Mouse (Mus musculus): Measurements from ENCODE around the gene Psrc1. TPM values are rescaled to one million over a fixed set of nuclear protein-coding genes. Genes with fewer than 3 reads are reported as not detected.

The Psrc1 gene
- polyA plus RNA-seq, 1 experiment from 2014 or later, result 48.9 TPM

DNA sequence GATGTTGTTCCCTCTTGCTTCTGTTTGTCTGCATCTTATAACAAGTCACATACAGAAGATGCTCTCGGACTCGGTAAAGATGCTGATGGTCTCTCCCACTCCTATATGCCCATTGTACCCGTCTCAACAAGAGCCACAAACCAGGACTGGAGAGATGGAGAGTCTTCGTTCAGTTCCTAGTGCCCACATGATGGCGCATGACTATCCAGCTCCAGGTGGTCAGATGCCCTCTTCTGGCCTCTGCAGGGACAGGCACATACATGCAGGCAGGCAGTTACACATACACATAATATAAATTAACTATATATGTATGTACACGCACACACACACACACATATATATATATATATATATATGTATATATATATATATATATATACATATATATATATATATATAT is 2.9 kb upstream of the Psrc1 start:
- H3K36me3 ChIP-seq (ENCODE audit: control insufficient read depth, insufficient read depth, low read length), result no peaks in the 10 kb centered on the region
- 86% methylated on average over 6 of the region's 6 CpGs for WGBS
- peaks cover 6% of the 10 kb centered on the region; the same call in 1 of the 2 replicates for H3K4me1 ChIP-seq (ENCODE audit: control insufficient read depth, insufficient read depth, low read length)
- no peak overlapping the region for H3K4me2 ChIP-seq (replicated peaks; ENCODE audit: low read depth, low read length)
- no peaks in the 10 kb centered on the region for H3K9me3 ChIP-seq (ENCODE audit: control insufficient read depth, low read length)
- ATAC-seq (ENCODE audit: low FRiP score, low TSS enrichment), result no peak
- no peak overlapping the region for H3K27ac ChIP-seq (ENCODE audit: low read depth, low read length)
- H3K9ac ChIP-seq (ENCODE audit: low read depth, low read length), result no peak overlapping the region
- H3K4me3 ChIP-seq (ENCODE audit: low read length), result no peak overlapping the region
- H3K27me3 ChIP-seq (ENCODE audit: control insufficient read depth, insufficient read depth, low read length), result no peaks in the 10 kb centered on the region

DNA sequence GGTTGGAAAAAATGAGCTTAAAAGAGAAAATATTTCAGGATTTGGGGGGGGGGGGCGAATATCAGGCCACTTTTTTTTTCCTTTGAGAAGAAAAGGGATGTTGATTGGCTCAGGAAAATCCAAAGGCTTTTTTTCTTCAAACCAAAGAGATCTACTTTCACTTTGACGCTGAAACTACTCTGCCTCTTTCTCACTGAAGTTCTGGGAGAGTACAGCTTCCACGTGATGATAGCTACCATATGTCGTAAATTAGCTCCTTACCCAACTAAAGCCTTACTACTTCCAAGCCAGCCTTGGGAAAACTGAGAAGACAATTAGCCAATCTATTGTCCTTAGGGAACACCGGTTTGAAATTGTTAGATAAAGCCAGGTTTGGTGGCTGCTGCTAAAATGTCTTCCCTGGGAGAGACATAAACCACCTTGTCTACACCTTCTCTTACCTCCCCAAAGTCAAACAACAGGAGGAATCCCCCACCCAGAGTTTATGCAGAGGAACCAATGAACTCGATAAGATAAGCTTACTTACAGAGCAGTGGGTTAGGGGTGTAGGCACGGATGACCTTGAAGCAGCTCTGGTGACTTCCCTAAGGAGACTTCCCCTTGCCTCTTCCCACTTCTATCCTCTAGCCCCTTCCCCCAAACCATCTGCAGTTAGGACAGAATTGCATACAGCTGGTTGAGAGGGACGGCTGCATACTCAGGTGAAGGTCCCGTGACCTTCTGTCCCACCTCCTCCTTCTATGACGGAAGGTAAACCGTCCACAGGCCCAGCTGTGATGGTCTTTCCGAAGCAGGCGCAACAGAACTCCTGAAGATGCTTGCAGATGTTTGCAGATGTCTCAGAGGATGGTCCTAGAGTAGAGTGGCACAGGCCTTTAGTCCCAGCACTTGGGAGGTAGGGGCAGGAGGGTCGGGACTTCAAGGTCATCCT is 1.4 kb upstream of the Psrc1 start:
- ATAC-seq (ENCODE audit: low FRiP score, low TSS enrichment), result no peak
- no peaks in the 10 kb centered on the region for H3K27me3 ChIP-seq (ENCODE audit: control insufficient read depth, insufficient read depth, low read length)
- no peak overlapping the region; the same call in 1 of the 2 replicates for H3K4me2 ChIP-seq (replicated peaks; ENCODE audit: low read depth, low read length)
- no peaks in the 10 kb centered on the region for H3K9me3 ChIP-seq (ENCODE audit: control insufficient read depth, low read length)
- peaks cover 10% of the 10 kb centered on the region; the same call in 1 of the 2 replicates for H3K36me3 ChIP-seq (ENCODE audit: control insufficient read depth, insufficient read depth, low read length)
- no peak overlapping the region for H3K4me3 ChIP-seq (ENCODE audit: low read length)
- H3K27ac ChIP-seq (ENCODE audit: low read depth, low read length), result no peak overlapping the region
- no peak overlapping the region for H3K9ac ChIP-seq (ENCODE audit: low read depth, low read length)
- WGBS, result 62% methylated on average over 14 of the region's 14 CpGs
- H3K4me1 ChIP-seq (ENCODE audit: control insufficient read depth, insufficient read depth, low read length), result peaks cover 6% of the 10 kb centered on the region; the same call in 1 of the 2 replicates

DNA sequence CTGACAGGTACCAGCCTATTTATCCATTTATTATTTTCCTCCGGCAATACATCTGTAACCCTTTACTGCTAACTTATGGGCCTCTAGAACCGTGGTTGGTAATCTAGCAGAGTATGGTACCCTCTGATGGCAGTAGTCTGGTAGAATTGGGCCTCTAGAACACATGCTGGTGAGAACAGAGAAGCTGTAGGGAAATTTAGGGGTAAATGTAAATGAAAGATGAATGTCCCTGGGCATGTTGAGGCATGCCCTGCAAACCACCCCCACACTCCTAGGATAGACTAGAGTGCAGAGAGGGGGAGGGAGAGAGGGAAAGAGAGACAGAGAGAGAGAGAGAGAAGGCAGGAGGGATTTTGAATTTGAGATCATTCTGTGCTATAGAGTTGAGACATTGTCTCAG is 786 bp downstream of the Psrc1 start:
- Histone ChIP-seq H3K9ac (ENCODE audit: low read depth, low read length) (peak overlapping the region; percentile 58), H3K27me3 (ENCODE audit: control insufficient read depth, insufficient read depth, low read length) (no peaks in the 10 kb centered on the region), H3K27ac (ENCODE audit: low read depth, low read length) (no peak overlapping the region), H3K9me3 (ENCODE audit: control insufficient read depth, low read length) (no peaks in the 10 kb centered on the region), H3K4me2 (replicated peaks; ENCODE audit: low read depth, low read length) (peak overlapping the region; percentile 68), H3K4me1 (ENCODE audit: control insufficient read depth, insufficient read depth, low read length) (peaks cover 7% of the 10 kb centered on the region; the same call in 1 of the 2 replicates), H3K4me3 (ENCODE audit: low read length) (peak overlapping the region; percentile 65), H3K36me3 (ENCODE audit: control insufficient read depth, insufficient read depth, low read length) (peaks cover 14% of the 10 kb centered on the region; the same call in 1 of the 2 replicates)
- no peak for ATAC-seq (ENCODE audit: low FRiP score, low TSS enrichment)
- 38% methylated on average over 2 of the region's 2 CpGs for WGBS

DNA sequence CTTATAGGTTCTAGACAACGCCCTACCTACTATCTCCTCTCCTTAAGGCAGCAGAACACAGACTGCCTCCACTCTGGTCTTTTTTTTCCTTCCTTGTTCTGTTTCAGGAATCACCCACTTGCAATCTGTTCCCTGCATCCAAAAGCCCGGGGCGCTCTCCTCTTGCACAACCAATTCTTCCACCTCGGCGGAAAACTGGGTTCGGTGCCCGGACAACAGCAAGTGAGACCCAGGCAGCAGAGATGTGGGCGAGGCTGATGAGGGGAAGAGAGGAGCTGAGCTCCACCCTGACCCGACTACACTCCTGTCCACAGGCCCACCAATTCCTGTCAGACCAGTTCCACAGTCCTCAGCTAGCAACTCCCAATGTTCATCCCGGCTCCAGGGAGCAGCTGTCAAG is 2.5 kb downstream of the Psrc1 start:
- peaks cover 14% of the 10 kb centered on the region; the same call in 1 of the 2 replicates for H3K36me3 ChIP-seq (ENCODE audit: control insufficient read depth, insufficient read depth, low read length)
- H3K9ac ChIP-seq (ENCODE audit: low read depth, low read length), result no peak overlapping the region
- 90% methylated on average over 10 of the region's 10 CpGs for WGBS
- no peak overlapping the region for H3K4me2 ChIP-seq (replicated peaks; ENCODE audit: low read depth, low read length)
- no peak overlapping the region for H3K4me3 ChIP-seq (ENCODE audit: low read length)
- H3K27me3 ChIP-seq (ENCODE audit: control insufficient read depth, insufficient read depth, low read length), result no peaks in the 10 kb centered on the region
- H3K4me1 ChIP-seq (ENCODE audit: control insufficient read depth, insufficient read depth, low read length), result peaks cover 10% of the 10 kb centered on the region; the same call in 1 of the 2 replicates
- no peak for ATAC-seq (ENCODE audit: low FRiP score, low TSS enrichment)
- H3K27ac ChIP-seq (ENCODE audit: low read depth, low read length), result no peak overlapping the region
- H3K9me3 ChIP-seq (ENCODE audit: control insufficient read depth, low read length), result no peaks in the 10 kb centered on the region

DNA sequence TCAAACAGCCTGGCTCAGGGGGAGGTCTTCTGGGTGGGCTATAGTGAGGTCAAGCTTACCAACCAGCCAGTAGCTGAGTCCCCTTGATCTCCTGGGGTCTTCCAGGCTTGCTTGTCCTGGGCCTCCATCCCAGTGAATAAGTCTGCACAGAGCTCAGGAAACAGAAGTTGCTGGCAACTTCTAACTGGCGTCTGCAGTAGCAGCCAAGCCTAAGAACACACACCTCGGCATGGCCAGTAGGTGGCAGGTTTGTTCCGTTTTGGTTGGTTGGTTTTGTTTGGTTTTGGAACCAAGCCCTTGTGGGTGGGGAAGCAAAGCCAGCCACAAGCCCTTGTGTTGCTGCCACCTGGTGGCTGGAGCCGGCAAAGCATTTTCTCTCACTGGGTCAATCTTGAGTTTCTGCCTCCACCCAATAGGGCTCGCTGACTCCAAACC is 5.5 kb downstream of the Psrc1 start:
- H3K9me3 ChIP-seq (ENCODE audit: control insufficient read depth, low read length), result no peaks in the 10 kb centered on the region
- 4% methylated on average over 5 of the region's 5 CpGs for WGBS
- no peak overlapping the region for H3K4me3 ChIP-seq (ENCODE audit: low read length)
- H3K9ac ChIP-seq (ENCODE audit: low read depth, low read length), result no peak overlapping the region
- ATAC-seq (ENCODE audit: low FRiP score, low TSS enrichment), result peak; percentile 74
- H3K36me3 ChIP-seq (ENCODE audit: control insufficient read depth, insufficient read depth, low read length), result peaks cover 19% of the 10 kb centered on the region; the same call in 1 of the 2 replicates
- H3K27me3 ChIP-seq (ENCODE audit: control insufficient read depth, insufficient read depth, low read length), result no peaks in the 10 kb centered on the region
- no peak overlapping the region for H3K4me2 ChIP-seq (replicated peaks; ENCODE audit: low read depth, low read length)
- H3K4me1 ChIP-seq (ENCODE audit: control insufficient read depth, insufficient read depth, low read length), result peaks cover 19% of the 10 kb centered on the region; the same call in 1 of the 2 replicates
- H3K27ac ChIP-seq (ENCODE audit: low read depth, low read length), result peak overlapping the region; percentile 48; the same call in 1 of the 2 replicates

DNA sequence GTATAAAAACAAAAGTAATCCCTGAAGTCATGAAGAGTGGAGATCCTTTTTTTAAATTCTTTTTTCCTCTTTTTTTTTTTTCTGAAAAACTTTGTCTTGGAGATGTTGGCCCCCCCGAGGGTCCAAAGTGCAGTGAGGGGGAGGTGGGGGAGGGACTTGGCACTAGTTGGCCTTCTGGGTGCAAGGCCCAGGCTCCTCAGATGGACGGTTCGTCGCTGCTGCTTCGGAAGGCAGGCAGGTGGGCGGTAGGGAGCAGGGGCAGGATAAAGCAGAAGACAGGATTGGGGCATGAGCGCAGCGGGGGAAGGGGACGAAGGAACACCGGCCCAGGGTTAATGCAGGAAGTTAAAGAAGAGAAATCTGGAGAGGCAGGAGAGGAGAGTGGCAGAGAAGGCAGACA is 8.7 kb downstream of the Psrc1 start:
- H3K9ac ChIP-seq (ENCODE audit: low read depth, low read length), result 0 out of 2 replicates have a peak overlapping the region, but pooled peaks have one; percentile 8
- ATAC-seq (ENCODE audit: low FRiP score, low TSS enrichment), result no peak
- H3K4me3 ChIP-seq (ENCODE audit: low read length), result no peak overlapping the region
- H3K27ac ChIP-seq (ENCODE audit: low read depth, low read length), result no peak overlapping the region
- H3K36me3 ChIP-seq (ENCODE audit: control insufficient read depth, insufficient read depth, low read length), result peaks cover 33% of the 10 kb centered on the region
- H3K4me2 ChIP-seq (replicated peaks; ENCODE audit: low read depth, low read length), result 0 out of 2 replicates have a peak overlapping the region, but pooled peaks have one; percentile 5
- H3K9me3 ChIP-seq (ENCODE audit: control insufficient read depth, low read length), result no peaks in the 10 kb centered on the region
- no peaks in the 10 kb centered on the region for H3K27me3 ChIP-seq (ENCODE audit: control insufficient read depth, insufficient read depth, low read length)
- peaks cover 13% of the 10 kb centered on the region; the same call in 1 of the 2 replicates for H3K4me1 ChIP-seq (ENCODE audit: control insufficient read depth, insufficient read depth, low read length)
- WGBS, result 19% methylated on average over 10 of the region's 10 CpGs

DNA sequence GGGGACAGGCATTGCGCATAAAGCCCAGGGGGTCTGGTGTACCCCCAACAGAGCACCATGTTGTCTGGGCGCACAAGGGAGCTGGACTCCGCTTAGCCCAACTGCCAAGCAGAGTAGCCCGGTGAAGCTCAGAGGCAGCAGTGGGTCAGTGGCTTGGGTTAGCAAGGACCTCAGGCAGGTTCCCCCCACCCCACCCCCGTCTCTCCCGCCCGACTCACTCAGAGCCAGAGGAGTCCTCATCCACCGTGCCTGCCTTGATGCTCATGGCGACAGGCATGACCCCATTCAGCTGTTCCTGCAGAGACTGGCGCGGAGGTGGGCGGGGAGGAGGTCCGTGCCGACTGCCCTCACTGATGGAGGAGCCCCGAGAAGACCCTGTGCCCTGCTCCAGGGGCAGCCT is 9.2 kb downstream of the Psrc1 start:
- Histone ChIP-seq H3K4me1 (ENCODE audit: control insufficient read depth, insufficient read depth, low read length) (peaks cover 13% of the 10 kb centered on the region; the same call in 1 of the 2 replicates), H3K36me3 (ENCODE audit: control insufficient read depth, insufficient read depth, low read length) (peaks cover 35% of the 10 kb centered on the region), H3K4me2 (replicated peaks; ENCODE audit: low read depth, low read length) (no peak overlapping the region), H3K9me3 (ENCODE audit: control insufficient read depth, low read length) (no peaks in the 10 kb centered on the region), H3K27ac (ENCODE audit: low read depth, low read length) (no peak overlapping the region), H3K4me3 (ENCODE audit: low read length) (no peak overlapping the region), H3K9ac (ENCODE audit: low read depth, low read length) (no peak overlapping the region), H3K27me3 (ENCODE audit: control insufficient read depth, insufficient read depth, low read length) (no peaks in the 10 kb centered on the region)
- no peak for ATAC-seq (ENCODE audit: low FRiP score, low TSS enrichment)
- 61% methylated on average over 15 of the region's 15 CpGs for WGBS

DNA sequence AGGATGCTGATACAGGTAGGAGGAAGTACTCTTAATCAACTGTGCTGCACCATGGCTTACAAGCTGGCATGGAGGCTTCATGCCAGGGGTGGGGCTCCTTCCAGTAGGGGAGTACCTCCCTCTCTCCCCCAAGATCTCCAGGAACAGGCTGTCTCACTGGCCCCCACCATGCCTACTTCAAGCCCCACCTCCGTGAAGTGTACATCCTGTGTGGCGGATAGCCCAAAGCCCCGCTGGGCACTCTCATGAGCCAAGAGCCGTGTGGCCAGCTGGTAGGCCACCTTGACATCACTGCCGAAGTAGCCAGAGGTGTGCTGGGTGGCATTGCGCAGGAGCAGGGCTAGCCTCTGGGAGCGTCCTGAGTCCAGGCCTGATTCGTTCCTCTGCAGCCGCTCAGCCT is 14.6 kb downstream of the Psrc1 start:
- no peak for ATAC-seq (ENCODE audit: low FRiP score, low TSS enrichment)

DNA sequence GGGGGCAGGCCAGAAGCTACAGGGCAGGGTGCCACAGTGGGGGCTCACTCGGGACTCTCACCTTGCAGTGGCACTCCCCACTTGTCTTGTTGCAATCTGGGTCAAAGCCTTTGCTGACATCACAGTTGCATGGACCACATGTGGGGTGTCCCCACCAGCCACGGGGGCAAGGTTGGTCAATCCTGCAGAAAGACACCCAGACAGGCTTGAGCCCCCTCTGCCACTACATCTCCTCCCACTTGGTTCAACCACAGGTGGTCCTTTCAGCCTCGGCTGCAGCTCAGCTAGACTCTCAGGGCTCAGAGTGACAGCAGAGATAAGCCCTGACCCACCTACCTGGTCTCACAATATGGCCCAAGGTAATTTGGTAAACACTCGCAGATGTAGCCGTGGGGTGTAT is 16.8 kb downstream of the Psrc1 start:
- Histone ChIP-seq H3K9ac (ENCODE audit: low read depth, low read length) (no peak overlapping the region), H3K4me2 (replicated peaks; ENCODE audit: low read depth, low read length) (no peak overlapping the region), H3K27ac (ENCODE audit: low read depth, low read length) (no peak overlapping the region), H3K4me3 (ENCODE audit: low read length) (no peak overlapping the region), H3K36me3 (ENCODE audit: control insufficient read depth, insufficient read depth, low read length) (peaks cover 49% of the 10 kb centered on the region), H3K9me3 (ENCODE audit: control insufficient read depth, low read length) (no peaks in the 10 kb centered on the region), H3K4me1 (ENCODE audit: control insufficient read depth, insufficient read depth, low read length) (peaks cover 4% of the 10 kb centered on the region), H3K27me3 (ENCODE audit: control insufficient read depth, insufficient read depth, low read length) (no peaks in the 10 kb centered on the region)
- WGBS, result 89% methylated on average over 5 of the region's 5 CpGs
- ATAC-seq (ENCODE audit: low FRiP score, low TSS enrichment), result no peak

More for the DNA sequence above, 14.6 kb downstream of the Psrc1 start:
- Histone ChIP-seq H3K4me2 (replicated peaks; ENCODE audit: low read depth, low read length) (no peak overlapping the region), H3K27me3 (ENCODE audit: control insufficient read depth, insufficient read depth, low read length) (no peaks in the 10 kb centered on the region), H3K4me1 (ENCODE audit: control insufficient read depth, insufficient read depth, low read length) (no peaks in the 10 kb centered on the region), H3K36me3 (ENCODE audit: control insufficient read depth, insufficient read depth, low read length) (peaks cover 64% of the 10 kb centered on the region), H3K9me3 (ENCODE audit: control insufficient read depth, low read length) (no peaks in the 10 kb centered on the region), H3K27ac (ENCODE audit: low read depth, low read length) (no peak overlapping the region), H3K4me3 (ENCODE audit: low read length) (no peak overlapping the region), H3K9ac (ENCODE audit: low read depth, low read length) (no peak overlapping the region)
- WGBS, result 87% methylated on average over 9 of the region's 9 CpGs
